Mouse (Mus musculus): ENCODE measurements around the gene Taf3.
A peak's percentile ranks its signal among the peaks of the same experiment; 100 is the strongest.

Gene Taf3

DNA sequence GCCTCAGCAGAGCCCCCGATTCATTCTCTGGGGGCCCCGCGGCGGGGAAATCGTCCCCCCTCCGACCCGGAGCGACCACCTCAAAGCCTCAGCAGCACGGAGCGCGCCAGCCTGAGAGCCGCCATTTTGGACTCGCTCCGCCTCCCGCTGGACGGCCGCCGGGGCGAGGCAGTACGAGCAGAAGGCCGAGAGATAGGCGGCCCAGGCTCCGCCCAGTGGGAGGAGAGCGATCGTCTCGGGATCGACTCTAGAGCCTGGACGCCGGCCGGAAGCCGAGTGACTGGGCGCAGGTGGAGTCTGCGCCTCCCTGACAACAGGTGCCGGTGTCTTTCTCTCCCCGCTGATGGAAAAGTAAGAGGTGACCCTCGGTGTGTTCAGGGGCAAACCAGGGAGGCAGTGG, at the start of gene Taf3:
TSS of gene Taf3 (minus strand) at position 136 of the 400 bp plus-strand sequence.
- DNase-seq (ENCODE audit: low read depth, low spot score): peak; percentile 92

GRCm38 (mm10) chr2:10094327-10095100, 46.1 kb upstream of the Taf3 start:
- DNase-seq (ENCODE audit: low read depth, low spot score): no peak

DNA sequence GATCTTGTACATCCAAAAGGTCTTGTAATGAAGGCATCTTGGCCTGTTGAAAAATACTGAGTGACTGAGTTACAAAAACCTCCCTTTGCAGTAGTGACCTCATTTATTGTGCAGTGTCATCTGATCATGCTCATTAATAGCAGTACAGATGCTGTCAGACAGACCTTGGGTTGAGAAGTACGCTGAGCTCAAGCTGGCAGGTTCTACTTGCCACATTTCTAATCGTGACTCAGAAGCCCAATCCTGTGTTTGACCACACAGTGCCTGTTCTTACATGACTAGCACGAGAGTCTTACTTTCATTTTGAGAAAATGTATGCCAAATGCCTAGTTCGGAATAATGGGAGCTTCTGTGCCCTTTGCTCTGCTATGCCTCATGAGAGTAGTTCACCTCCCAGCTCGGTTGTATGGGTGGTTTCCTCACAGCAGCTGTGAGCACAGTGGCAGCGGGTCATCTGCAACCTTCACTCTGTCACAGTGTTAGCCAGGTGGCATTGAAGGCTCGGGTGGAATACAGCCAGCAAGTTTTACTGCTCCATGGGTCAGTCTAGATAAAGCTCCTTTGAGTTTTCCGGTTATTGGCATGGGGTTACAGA, 39.0 kb upstream of the Taf3 start:
- DNase-seq (ENCODE audit: low read depth, low spot score): no peak

DNA sequence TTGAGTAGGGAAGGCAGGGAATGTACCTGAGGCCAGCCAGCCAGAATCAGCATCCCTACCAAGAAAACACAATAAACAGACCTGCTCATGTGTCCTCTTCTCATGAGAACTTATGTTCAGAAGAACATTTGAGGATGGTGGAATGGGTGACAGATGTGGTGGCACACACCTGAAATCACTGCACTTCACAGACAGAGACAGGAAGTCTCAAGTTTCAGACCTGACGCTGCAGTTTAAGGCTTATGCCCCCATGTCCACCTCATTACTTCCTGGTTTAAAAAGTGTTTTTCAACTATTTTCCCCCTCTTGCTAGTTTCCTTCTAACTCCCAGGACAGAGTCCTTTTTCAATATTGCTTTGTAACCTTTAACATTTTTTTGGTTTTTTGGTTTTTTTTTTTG, 34.3 kb upstream of the Taf3 start:
- DNase-seq (ENCODE audit: low read depth, low spot score): no peak

GRCm38 (mm10) chr2:10081453-10082080, 33.2 kb upstream of the Taf3 start:
- no peak for DNase-seq (ENCODE audit: low read depth, low spot score)

- DNase-seq (ENCODE audit: low read depth, low spot score): peak; percentile 95
Observed at GRCm38 (mm10) chr2:10080310-10081010, 32.1 kb upstream of the Taf3 start, which contains the start of the genes Atp5c1 and Kin. Atp5c1 (minus strand) TSS chr2:10080510. Kin (plus strand) TSS chr2:10080593.

- DNase-seq (ENCODE audit: low read depth, low spot score): no peak
Observed at GRCm38 (mm10) chr2:10079745-10080309, 31.4 kb upstream of the Taf3 start.

- no peak for DNase-seq (ENCODE audit: low read depth, low spot score)
Observed at GRCm38 (mm10) chr2:10076675-10077074, 28.3 kb upstream of the Taf3 start.

DNA sequence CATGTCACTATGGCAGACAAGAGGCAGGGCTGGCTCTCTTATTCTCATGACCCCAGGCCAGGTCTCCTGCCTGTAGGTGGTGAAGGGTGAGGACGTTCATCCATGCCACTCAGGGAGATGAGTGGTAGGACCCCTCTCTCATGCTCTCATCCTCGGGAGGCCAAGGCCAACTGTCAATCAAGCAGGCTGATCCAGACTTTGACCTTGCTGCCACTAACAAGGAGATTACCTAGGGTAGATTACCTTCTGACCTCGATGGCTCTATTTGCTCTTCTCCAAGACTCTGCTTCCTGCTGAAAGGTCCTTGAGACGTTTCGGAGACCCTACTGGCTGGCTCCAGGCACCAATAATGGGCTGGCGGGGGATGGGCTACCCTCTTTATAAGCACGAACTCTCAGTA, 26.1 kb upstream of the Taf3 start:
- DNase-seq (ENCODE audit: low read depth, low spot score): no peak

DNA sequence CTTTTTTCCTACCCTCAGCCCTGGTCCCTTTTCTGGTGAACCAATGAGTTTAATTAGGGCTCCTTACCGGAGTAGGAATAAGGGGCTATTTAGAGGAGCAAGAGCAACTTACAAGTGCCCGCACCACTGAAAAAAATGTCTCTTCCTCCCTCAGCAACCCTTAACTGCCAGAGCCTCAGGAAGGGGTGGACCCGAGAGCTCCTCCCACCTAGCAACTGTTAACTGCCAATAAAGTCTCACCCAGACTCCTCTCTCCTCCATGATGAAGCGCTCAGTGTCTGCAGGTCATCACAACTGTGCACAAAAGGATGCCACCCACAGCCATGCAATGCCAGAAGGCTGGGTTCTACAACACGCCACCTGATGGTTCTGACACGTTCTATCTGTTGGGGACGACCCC, 23.4 kb upstream of the Taf3 start:
- no peak for DNase-seq (ENCODE audit: low read depth, low spot score)

DNA sequence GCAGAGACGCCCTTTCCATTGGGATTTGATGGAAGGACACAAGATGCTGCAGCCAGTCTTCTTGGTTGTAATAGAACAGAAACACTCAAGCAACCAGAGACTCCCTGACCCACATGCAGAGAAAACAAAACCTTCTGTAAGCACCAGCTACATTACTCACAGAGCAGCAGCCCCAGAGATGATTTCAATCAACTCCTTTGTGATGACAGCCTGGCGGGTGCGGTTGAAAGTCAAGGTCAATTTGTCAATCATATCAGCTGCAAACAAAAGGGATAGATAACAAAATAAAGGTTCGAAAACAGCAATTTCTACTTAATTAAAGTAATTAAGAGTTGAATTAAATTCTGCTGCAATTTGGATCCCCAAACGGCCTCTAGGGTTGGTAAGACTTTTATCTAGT, 10.4 kb upstream of the Taf3 start:
- no peak for DNase-seq (ENCODE audit: low read depth, low spot score)

GRCm38 (mm10) chr2:10051996-10052395, 3.6 kb upstream of the Taf3 start:
- no peak for DNase-seq (ENCODE audit: low read depth, low spot score)

DNA sequence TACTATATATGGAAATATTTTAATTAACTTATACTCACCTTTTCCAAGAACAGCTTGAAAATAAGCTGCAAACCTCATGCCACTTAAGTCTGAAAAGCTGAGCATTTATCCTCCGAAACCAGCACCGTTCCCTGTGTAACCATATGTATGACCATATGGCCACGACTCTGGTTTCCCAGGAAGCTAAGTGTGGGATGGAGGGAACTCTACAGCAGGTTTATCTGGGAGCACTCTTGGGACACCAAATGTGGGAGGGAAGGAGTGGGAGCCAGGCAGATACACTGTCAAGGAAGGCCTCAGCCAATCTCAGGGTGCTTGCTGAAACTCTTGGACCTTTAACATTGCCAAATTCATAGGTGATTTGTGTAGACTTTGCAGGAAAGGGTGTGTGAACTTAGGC, 2.5 kb upstream of the Taf3 start:
- DNase-seq (ENCODE audit: low read depth, low spot score): no peak

DNA sequence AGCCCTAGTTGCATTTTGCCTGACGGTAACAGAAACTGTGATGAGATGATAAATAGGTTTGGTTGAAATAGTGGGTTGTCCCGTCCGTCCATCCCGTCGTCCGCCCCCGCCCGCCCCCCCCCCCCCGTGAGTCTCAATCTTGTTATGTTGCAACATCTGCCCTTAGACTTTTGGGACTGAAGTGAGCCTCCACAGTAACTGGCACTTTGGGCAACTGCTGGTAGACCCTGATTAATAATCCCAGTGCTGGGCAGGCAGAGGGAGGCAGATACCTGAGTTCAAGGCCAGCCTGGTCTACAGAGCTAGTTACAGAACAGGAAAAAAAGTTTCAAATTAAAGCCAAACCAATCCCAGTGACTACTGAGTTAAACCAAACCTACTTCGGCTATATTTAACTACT, 1.1 kb upstream of the Taf3 start:
- DNase-seq (ENCODE audit: low read depth, low spot score): no peak

DNA sequence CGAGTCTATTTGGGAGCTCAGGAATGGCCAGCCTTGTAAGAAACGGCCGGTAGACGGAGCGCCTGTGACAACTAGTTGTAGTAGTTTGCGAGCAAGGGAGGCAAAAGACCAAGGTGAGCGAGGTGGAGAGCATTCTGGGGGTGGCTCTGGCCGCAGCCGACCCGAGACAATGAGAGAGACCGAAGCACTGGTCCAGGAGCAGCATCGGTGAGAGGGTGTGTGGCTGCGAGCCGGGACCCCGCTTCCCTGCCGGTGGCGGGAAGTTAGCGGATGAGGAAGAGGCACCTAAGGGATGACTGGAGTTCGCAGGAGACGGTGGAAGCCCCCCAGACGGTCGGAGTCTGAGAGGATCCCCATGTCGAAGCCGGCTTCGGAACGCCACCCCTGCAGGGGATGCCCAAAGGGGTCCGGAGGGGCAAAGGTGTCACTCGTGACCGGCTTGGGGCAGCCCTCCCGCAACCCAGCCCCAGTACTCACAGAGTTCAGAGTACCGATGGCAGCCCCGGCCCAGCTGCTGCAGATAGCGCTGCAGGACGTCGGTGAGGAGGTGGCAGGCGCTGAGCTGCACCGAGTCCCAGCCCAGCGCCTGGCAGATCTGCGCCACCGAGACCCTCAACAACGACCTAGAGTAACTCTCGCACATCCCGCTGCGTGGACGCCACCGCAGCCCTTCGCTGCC, 499 bp downstream of the Taf3 start:
- peak; percentile 30 for DNase-seq (ENCODE audit: low read depth, low spot score)

DNA sequence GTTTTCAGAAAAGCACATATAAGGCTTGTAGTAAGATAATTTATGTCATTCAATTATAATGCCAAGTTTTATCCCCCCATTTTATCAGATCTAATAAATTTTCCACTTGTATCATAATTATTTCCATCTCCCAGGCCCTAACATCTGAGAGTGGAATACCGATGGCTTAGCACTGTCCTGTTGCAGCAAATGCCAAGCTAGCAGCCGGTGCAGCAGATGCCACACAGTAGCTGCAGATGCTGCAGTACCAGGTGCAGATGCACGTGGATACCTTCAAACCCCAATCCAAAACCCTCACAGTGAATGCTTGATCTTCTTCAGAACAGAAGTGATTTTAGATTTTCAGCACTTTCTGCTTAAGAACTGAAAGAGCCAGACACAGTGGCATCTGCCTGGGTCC, 13.4 kb downstream of the Taf3 start:
- DNase-seq (ENCODE audit: low read depth, low spot score): no peak

- no peak for DNase-seq (ENCODE audit: low read depth, low spot score)
Observed at GRCm38 (mm10) chr2:10033684-10034083, 14.7 kb downstream of the Taf3 start.

- no peak for DNase-seq (ENCODE audit: low read depth, low spot score)
Observed at GRCm38 (mm10) chr2:10029755-10030154, 18.6 kb downstream of the Taf3 start.

GRCm38 (mm10) chr2:10024264-10024663, 24.1 kb downstream of the Taf3 start:
- DNase-seq (ENCODE audit: low read depth, low spot score): no peak

DNA sequence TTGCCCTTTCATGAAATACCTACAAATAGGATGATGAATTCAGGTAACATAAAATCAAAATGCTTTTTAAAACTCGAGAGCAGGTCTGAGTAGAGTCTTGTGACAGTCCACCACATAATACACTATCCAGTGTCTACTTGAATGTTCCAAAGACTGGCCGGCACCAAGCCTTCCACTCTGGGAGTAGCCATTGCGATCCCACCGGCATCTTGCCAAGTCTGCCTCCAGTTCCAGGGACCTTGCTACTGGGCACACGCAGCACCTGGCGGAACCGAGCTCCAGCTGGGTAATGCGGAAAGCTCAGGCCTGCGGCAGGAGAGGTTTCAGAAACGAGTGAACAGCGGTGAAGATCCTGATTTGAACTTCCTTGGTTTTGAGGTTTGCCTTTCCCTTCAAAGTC, 27.1 kb downstream of the Taf3 start:
- DNase-seq (ENCODE audit: low read depth, low spot score): no peak

DNA sequence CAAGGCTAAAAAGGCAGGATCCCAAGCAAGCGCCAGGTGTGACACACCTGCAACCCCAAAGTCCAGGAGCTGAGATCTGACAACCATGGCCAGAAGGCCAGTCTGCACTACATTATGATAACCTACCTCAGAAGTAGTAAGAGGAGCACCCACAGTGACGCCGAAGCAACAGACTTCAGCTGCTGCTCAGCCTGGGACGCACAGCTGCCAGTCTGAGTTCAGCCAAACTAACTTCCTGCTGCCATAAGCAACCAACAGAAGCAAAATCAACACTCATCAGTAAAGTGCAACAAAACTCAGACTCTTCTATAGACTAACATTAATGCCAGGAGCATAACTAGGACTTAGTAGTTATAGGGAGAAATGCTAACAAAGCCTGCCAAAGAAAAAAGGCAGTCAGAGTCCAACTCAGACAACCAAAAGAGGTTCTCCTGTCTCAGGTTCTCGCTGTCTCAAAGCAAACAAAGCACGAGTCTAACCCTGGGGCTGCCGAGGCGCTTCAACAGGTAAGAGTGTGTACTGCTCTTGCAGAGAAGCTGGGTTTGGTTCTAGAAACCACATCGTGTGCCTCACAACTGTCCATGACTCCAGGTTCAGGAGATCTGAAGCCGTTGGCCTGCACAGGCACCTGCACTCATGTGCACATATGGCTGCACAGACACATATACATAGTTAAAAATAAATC, 33.3 kb downstream of the Taf3 start:
- no peak for DNase-seq (ENCODE audit: low read depth, low spot score)
